Mouse (Mus musculus) heart, adult 2 months (tissue): ENCODE data around the gene Mad1l1. TPM values are rescaled to one million over a fixed set of nuclear protein-coding genes. Genes with fewer than 3 reads are reported as not detected.

Experiments
- DNase-seq, 2 experiments: peaks; one replicate each; pipeline ENCODE4 v3.0.0; 2021
- H3K27ac ChIP-seq: fragments of 200-600 bp; 2 replicates; pipeline ENCODE4 v1.8.1; 2022
- H3K27me3 ChIP-seq: fragments of 200-500 bp; 2 replicates; pipeline ENCODE4 v1.6.1; 2012; ENCODE audit warnings: mild to moderate bottlenecking, low read length, inconsistent platforms, mixed read lengths; ENCODE audit not compliant: control insufficient read depth, insufficient read depth
- H3K36me3 ChIP-seq: fragments of 200-500 bp; 2 replicates; pipeline ENCODE4 v1.6.1; 2012; ENCODE audit warnings: low read length, inconsistent platforms; ENCODE audit not compliant: control insufficient read depth, insufficient read depth
- H3K4me1 ChIP-seq: fragments of 200-500 bp; 2 replicates; pipeline ENCODE4 v1.6.1; 2011; ENCODE audit warnings: low read length; ENCODE audit not compliant: control insufficient read depth, insufficient read depth
- H3K4me3 ChIP-seq: fragments of 200-600 bp; 2 replicates; pipeline ENCODE4 v1.8.1; 2022
- H3K79me2 ChIP-seq: fragments of 200-500 bp; replicated peaks from 2 replicates; pipeline ENCODE4 v1.6.1; 2012; ENCODE audit warnings: mild to moderate bottlenecking, inconsistent platforms, low read length, moderate library complexity, mixed read lengths; ENCODE audit not compliant: control insufficient read depth, insufficient read depth
- H3K9ac ChIP-seq: fragments of 200-500 bp; 2 replicates; pipeline ENCODE4 v1.6.1; 2012; ENCODE audit warnings: low read depth, mild to moderate bottlenecking, control low read depth, inconsistent platforms, low read length, mixed read lengths
- CTCF ChIP-seq: fragments of 200-600 bp; IDR thresholded peaks from 2 replicates; pipeline ENCODE4 v1.8.1; 2022; ENCODE audit warnings: antibody characterized with exemption, mild to moderate bottlenecking, moderate library complexity
- EP300 ChIP-seq: fragments of 200-500 bp; IDR thresholded peaks from 2 replicates; pipeline ENCODE4 v1.6.1; 2011; ENCODE audit warnings: low read depth, low read length, control low read depth; ENCODE audit not compliant: insufficient read depth
- POLR2A ChIP-seq: fragments of 200-500 bp; IDR thresholded peaks from 2 replicates; pipeline ENCODE4 v1.6.1; 2011; ENCODE audit warnings: mild to moderate bottlenecking, low read depth, low read length, control low read depth; ENCODE audit not compliant: insufficient read depth
- WGBS: fragments of 180-500 bp; shearing (Covaris S2); methylation state at CpG from one replicate; pipeline ENCODE4 v1.1.7; 2018; 5-methylcytosine and 5-hydroxymethylcytosine counted together
- intact Hi-C: fragments of 180-260 bp; cut with DNase I; formaldehyde crosslinking; loops from one replicate; pipeline ENCODE4 v1.15.1; 2025
- polyA plus RNA-seq: library from polyadenylated mRNA; depleted of rRNA; stranded (reverse); fragments of >200 nt; gene quantifications from 2 replicates; pipeline ENCODE4 v1.2.3, GENCODE M21; 2012
- total RNA-seq, 2 experiments: library from RNA; stranded (reverse); gene quantifications; 2 replicates each; pipeline ENCODE4 v1.2.3; 2021

The Mad1l1 gene
- total and polyA plus RNA-seq, 3 experiments = 9.4 to 12.2 (median 10.1) TPM

DNA sequence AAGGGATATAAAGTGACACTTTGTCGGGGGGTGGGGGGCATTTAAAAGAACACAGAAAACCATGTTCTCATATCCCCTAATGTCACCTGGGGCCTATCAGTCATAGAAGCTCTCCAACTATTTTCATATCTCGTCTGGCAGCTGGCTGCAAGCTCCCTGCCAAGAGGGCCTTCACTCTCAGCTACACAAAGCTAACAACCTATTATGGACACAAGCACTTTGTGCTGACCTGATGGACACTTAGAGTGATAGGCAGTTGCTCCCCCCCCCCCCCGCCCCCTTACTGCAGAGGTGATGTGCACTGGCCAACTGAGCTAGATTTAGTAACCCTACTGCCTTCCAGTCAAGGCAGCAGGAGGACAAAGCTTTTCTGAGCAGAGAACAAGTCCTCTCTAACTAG is 104.3 kb downstream of the Mad1l1 start:
- no peak overlapping the region for H3K9ac ChIP-seq
- H3K4me1 ChIP-seq = peaks cover 9% of the 10 kb centered on the region
- peak in 1 of 2 experiments; percentile 64 for DNase-seq
- H3K79me2 ChIP-seq = no peaks in the 10 kb centered on the region; the same call in 1 of the 2 replicates
- no peak overlapping the region for H3K4me3 ChIP-seq
- no peaks in the 10 kb centered on the region for H3K27me3 ChIP-seq
- H3K27ac ChIP-seq = peak overlapping the region; percentile 54; the same call in 1 of the 2 replicates
- WGBS = 66% methylated on average over 3 of the region's 3 CpGs
- H3K36me3 ChIP-seq = no peaks in the 10 kb centered on the region
- TF ChIP-seq CTCF = no peak
- no peak for TF ChIP-seq EP300
- TF ChIP-seq POLR2A = no peak
- intact Hi-C loops = no loop called here

DNA sequence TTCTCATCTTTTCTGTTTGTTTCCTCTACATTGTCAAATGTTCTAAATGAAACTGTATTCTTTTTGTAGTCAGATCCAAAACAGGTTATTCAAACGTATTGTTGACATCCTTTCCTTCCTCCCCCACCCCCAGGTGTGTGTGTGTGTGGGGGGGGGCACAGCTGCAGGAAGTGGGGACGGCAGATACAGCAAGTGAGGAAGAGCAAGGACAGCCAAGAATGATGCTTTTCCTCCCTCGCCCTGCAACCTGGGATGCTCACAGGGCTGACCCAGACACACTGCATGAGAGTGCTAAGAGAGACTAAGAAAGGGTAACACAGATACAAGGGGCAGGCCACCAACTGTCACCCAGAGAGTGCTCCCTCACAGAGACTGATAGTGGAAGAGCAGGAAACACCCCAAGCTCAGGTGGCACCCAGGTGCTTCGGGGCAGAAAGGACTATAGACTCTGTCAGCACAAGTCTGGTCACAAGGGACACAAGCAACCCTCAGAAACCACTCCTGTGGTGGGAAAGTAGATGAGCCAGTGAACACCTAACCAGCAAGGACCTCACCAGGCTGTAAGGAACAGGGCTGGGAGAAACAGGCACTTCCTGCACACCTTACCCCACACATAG is 105.8 kb downstream of the Mad1l1 start:
- no peaks in the 10 kb centered on the region for H3K36me3 ChIP-seq

DNA sequence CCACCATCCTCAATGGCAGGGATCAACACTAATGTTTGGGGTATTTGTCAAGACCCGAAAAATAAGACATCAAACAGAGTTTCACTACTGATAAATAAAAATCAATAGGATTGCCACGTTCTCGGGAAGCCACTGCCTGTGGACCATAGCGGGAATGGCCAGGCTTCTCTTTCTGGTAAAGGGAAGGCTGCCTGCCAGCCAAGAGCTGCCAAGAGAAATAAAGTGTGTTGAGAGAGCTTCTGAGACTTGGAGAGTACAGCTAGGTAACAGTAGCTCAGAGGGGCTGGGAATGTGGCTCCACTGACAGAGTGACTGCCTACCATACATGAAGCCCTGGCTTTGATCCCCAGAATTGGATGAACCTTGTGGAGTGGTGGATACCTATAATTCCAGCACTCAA is 108.4 kb downstream of the Mad1l1 start:
- peak in 1 of 2 experiments; percentile 41 for DNase-seq
- H3K9ac ChIP-seq = no peak overlapping the region
- no peak overlapping the region for H3K4me3 ChIP-seq
- intact Hi-C loops = no loop called here
- peaks cover 11% of the 10 kb centered on the region for H3K4me1 ChIP-seq
- no peak overlapping the region for H3K27ac ChIP-seq
- no peaks in the 10 kb centered on the region for H3K36me3 ChIP-seq
- no peak for TF ChIP-seq CTCF
- no peak for TF ChIP-seq EP300
- TF ChIP-seq POLR2A = no peak
- H3K79me2 ChIP-seq = no peaks in the 10 kb centered on the region; the same call in 1 of the 2 replicates
- H3K27me3 ChIP-seq = no peaks in the 10 kb centered on the region
- 67% methylated on average over 4 of the region's 4 CpGs for WGBS

More for the DNA sequence above, 105.8 kb downstream of the Mad1l1 start:
- peaks cover 7% of the 10 kb centered on the region for H3K4me1 ChIP-seq
- 54% methylated on average over 4 of the region's 4 CpGs for WGBS
- TF ChIP-seq CTCF = no peak
- TF ChIP-seq POLR2A = no peak
- TF ChIP-seq EP300 = no peak
- H3K27me3 ChIP-seq = no peaks in the 10 kb centered on the region
- DNase-seq = no peak
- no peak overlapping the region for H3K27ac ChIP-seq
- intact Hi-C loops = no loop called here
- H3K4me3 ChIP-seq = no peak overlapping the region
- no peaks in the 10 kb centered on the region; the same call in 1 of the 2 replicates for H3K79me2 ChIP-seq
- H3K9ac ChIP-seq = no peak overlapping the region

DNA sequence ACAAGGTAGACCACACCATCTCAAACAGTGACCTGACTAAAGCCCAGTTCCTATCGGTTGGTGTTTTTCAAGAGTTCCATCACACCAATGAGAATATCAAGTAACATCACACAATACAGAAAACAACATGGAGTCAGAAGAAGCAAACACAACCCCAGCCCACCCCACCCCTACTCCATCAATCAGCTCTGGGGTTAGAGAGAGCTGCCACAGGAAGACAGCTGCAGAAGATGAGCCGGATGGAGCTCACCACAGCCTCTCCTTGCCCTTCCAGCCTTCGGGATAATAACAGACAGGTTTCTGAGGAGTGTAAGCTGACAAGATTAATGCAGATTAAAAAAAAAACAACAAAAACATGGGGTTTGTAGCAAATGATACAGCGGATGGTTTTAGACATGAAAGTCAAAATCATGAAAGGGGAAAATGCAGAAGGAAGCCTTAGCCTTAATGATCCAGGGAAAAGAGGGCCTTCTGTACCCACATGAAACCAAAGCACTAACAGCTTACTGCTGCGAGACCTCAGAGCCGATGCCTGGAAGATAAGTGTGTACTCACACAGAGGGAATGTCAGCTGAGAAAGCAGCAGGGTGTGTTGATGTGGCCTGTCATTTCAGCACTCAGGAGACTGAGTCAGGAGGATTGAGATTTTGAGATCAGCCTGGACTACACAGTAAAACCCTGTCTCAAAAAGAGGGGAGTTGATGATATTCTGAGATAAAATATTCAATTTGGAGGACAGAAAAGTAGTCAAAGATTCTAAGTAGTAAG is 110.8 kb downstream of the Mad1l1 start:
- Histone ChIP-seq H3K27me3 (no peaks in the 10 kb centered on the region), H3K27ac (no peak overlapping the region), H3K79me2 (no peaks in the 10 kb centered on the region; the same call in 1 of the 2 replicates), H3K4me3 (no peak overlapping the region), H3K4me1 (peaks cover 18% of the 10 kb centered on the region), H3K9ac (no peak overlapping the region), H3K36me3 (no peaks in the 10 kb centered on the region)
- 90% methylated on average over 6 of the region's 6 CpGs for WGBS
- TF ChIP-seq EP300 (no peak), POLR2A (no peak), CTCF (no peak)
- no peak for DNase-seq
- intact Hi-C loops = no loop called here

DNA sequence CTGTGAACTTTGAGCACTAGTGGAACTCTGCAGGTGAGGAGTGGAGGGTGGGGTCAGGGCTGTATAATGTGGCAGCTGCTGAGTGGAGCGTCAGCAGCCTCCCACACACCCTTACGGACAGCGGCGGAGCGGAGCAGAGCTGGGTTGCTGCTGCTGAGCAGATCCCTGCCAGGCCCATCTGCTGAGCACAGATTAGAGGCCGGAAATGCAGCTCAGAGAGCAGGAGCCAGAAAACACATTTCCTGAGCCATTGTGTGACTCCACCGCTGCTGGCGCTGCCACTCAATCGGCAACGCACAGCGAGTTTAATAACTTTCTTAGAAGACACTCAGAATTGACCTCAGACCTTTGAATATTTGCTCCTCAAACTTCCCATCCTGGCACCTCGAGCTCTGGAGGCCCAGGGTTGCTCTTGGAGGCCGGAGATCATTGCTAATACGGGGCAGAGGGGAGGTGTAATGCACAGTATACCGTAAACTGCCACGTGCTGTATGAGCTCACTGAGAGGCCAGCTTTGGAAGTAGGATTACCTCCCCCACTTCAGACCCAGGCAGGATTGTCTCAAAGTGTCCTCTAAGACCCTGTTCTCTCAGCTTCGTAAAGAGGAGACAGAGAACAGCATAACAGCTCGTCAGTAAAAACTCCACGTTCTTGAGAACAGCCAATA is 112.5 kb downstream of the Mad1l1 start:
- intact Hi-C loops = no loop called here
- peak overlapping the region; percentile 39; the same call in 1 of the 2 replicates for H3K9ac ChIP-seq
- no peak overlapping the region; the same call in 1 of the 2 replicates for H3K4me3 ChIP-seq
- H3K27me3 ChIP-seq = no peaks in the 10 kb centered on the region
- peak; percentile 65 to 75 for DNase-seq
- H3K27ac ChIP-seq = peak overlapping the region; percentile 59
- WGBS = 29% methylated on average over 19 of the region's 19 CpGs
- H3K4me1 ChIP-seq = peaks cover 18% of the 10 kb centered on the region
- TF ChIP-seq POLR2A (no peak), CTCF (peak; percentile 33)
- no peaks in the 10 kb centered on the region; the same call in 1 of the 2 replicates for H3K79me2 ChIP-seq
- no peaks in the 10 kb centered on the region for H3K36me3 ChIP-seq
